Mouse (Mus musculus) limb, embryonic 14.5 days (tissue): ENCODE results near the gene Cd81. TPM values are rescaled to one million over a fixed set of nuclear protein-coding genes. Genes with fewer than 3 reads are reported as not detected.

ENCODE experiments used
- ATAC-seq: fragments of 200-750 bp; cut with Nextera tagmentation; 2 replicates; pipeline ENCODE4 v1.8.0; 2017; ENCODE audit warnings: low read depth, moderate number of reproducible peaks, moderate TSS enrichment; ENCODE audit not compliant: low FRiP score
- DNase-seq: peaks from one replicate; pipeline ENCODE4 v3.0.0-alpha.2; 2015; ENCODE audit warnings: low spot score
- H3K27ac ChIP-seq: fragments of 300-500 bp; sonication (generic); replicated peaks from 2 replicates; pipeline ENCODE4 v1.5.1; 2014; ENCODE audit warnings: low read depth, mild to moderate bottlenecking, low read length, moderate library complexity, mixed read lengths
- H3K27me3 ChIP-seq: fragments of 300-500 bp; sonication (generic); 2 replicates; pipeline ENCODE4 v1.6.1; 2014; ENCODE audit warnings: low read length, mixed read lengths; ENCODE audit not compliant: control insufficient read depth, insufficient read depth
- H3K36me3 ChIP-seq: fragments of 300-500 bp; sonication (generic); 2 replicates; pipeline ENCODE4 v1.6.1; 2014; ENCODE audit warnings: mild to moderate bottlenecking, low read length, moderate library complexity, mixed read lengths; ENCODE audit not compliant: control insufficient read depth, insufficient read depth
- H3K4me1 ChIP-seq: fragments of 300-500 bp; sonication (generic); 2 replicates; pipeline ENCODE4 v1.6.1; 2014; ENCODE audit warnings: antibody characterized with exemption, low read length, mixed read lengths; ENCODE audit not compliant: control insufficient read depth, insufficient read depth
- H3K4me2 ChIP-seq: fragments of 300-500 bp; sonication (generic); replicated peaks from 2 replicates; pipeline ENCODE4 v1.6.1; 2014; ENCODE audit warnings: low read depth, mild to moderate bottlenecking, low read length, moderate library complexity; ENCODE audit not compliant: severe bottlenecking
- H3K4me3 ChIP-seq: fragments of 300-500 bp; sonication (generic); replicated peaks from 2 replicates; pipeline ENCODE4 v1.5.1; 2014; ENCODE audit warnings: low read length
- H3K9ac ChIP-seq: fragments of 300-500 bp; sonication (generic); 2 replicates; pipeline ENCODE4 v1.6.1; 2014; ENCODE audit warnings: mild to moderate bottlenecking, low read depth, low read length, moderate library complexity; ENCODE audit not compliant: severe bottlenecking
- H3K9me3 ChIP-seq: fragments of 300-500 bp; sonication (generic); 2 replicates; pipeline ENCODE4 v1.6.1; 2016; ENCODE audit warnings: low read length; ENCODE audit not compliant: control insufficient read depth
- POLR2A ChIP-seq: fragments of 200-500 bp; IDR thresholded peaks from 2 replicates; pipeline ENCODE4 v1.8.0; 2012; ENCODE audit warnings: inconsistent platforms, mild to moderate bottlenecking, moderate library complexity, borderline replicate concordance; ENCODE audit not compliant: insufficient read depth, insufficient read length; ENCODE audit errors: extremely low read depth
- WGBS: fragments of 180-500 bp; shearing (Covaris S2); extraction: QIAGEN DNeasy Blood & Tissue Kit; methylation state at CpG from one replicate; pipeline ENCODE4 v1.1.7; 2014; 5-methylcytosine and 5-hydroxymethylcytosine counted together
- polyA plus RNA-seq, 2 experiments: library from polyadenylated mRNA; depleted of rRNA in 1 of 2; stranded (reverse) in 1 of 2; unstranded in 1 of 2; fragments of >200 nt; fragmentation: Nextera tagmentation in 1 of 2; extraction: Ambion mirVana in 1 of 2; gene quantifications; 2 replicates each; pipeline versions ENCODE4 v1.2.1 to v1.2.3; 2012 to 2014

Gene Cd81
- polyA plus RNA-seq, 2 experiments: 456 to 658 TPM

DNA sequence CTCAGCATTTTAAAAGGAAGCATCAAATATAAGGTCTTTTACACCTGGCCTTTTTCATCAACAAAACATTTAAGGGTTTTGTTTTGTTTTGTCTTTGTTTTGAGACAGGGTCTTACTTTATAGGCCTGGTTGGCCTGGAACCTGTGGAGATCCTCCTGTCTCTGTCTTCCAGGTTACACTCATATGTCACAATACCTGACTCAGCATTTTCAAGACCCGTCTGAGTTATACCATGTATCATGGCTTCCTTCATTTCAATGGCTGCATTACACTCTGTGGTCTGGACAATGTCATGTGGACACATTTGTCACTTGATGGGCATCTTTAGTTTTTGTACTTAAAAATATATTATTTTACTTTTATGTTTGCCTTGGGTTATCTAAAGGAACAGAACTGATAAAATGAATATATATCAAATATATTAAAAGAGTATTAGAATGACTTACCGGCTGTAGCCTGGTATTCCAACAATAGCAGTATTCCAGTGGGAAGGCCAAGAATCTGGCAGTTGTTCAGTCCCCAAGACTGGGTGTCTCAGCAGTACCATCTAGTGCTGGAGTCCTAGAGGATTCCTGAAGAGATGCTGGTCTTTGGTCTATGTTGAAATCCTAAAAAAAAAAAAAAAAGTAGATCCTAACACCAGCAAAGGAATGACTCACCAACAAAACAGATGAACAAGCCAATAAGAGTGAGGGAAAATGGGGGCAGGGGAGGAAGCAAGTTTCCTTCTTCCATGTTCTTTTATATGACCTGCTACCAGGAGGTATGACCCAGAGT, 8.3 kb upstream of the Cd81 start:
- Histone ChIP-seq H3K36me3 (no peaks in the 10 kb centered on the region; the same call in 1 of the 2 replicates), H3K4me1 (no peaks in the 10 kb centered on the region), H3K4me3 (no peak overlapping the region), H3K27me3 (no peaks in the 10 kb centered on the region), H3K9ac (no peak overlapping the region), H3K9me3 (0 out of 2 replicates have a peak, but pooled peaks cover 3% of the 10 kb centered on the region), H3K4me2 (no peak overlapping the region), H3K27ac (no peak overlapping the region)
- DNase-seq: no peak
- 86% methylated on average over 2 of the region's 2 CpGs for WGBS
- ATAC-seq: no peak
- no peak for TF ChIP-seq POLR2A

DNA sequence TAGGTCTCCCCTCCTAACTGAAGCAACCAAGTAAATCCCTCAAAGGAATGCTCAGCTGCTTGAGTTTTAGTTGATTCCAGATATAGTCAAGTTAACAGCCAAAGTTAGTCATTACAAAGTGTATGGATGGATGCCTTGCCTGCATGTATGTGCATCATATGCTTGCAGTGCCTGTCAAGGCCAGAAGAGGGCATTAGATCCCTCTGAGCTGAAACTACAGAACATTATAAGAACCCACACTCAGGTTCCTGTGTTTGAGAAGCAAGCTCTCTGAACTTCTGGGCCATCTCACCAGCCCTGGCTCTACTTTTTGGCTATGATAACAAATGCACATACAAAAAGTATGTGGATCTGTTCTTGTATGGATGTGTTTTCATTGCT, 7.7 kb upstream of the Cd81 start:
- no peak for DNase-seq
- no peak for ATAC-seq
- no peak for TF ChIP-seq POLR2A
- H3K27ac ChIP-seq: no peak overlapping the region
- no peaks in the 10 kb centered on the region; the same call in 1 of the 2 replicates for H3K36me3 ChIP-seq
- H3K9me3 ChIP-seq: 0 out of 2 replicates have a peak, but pooled peaks cover 3% of the 10 kb centered on the region
- H3K9ac ChIP-seq: no peak overlapping the region
- no peak overlapping the region for H3K4me3 ChIP-seq
- H3K27me3 ChIP-seq: no peaks in the 10 kb centered on the region
- no peak overlapping the region for H3K4me2 ChIP-seq
- no peaks in the 10 kb centered on the region for H3K4me1 ChIP-seq

DNA sequence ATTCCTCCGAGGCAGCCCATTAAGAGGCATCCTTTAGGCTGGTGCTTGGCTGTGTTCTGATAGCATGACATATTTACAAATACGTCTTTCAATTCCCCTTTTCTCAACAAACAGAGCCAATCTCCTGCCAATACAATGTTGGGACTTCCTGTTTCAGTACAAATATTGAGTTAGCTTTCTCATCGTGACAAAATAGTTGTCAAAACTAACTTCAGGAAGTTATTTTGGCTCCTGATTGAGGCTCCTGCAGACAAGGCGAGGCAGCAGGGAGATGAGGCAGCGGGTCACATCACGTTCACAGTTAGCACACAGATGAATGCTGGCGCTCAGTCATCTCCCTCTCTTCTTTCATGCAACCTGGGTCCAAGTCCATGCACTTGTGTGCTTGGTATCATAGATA, 6.2 kb upstream of the Cd81 start:
- 84% methylated on average over 7 of the region's 7 CpGs for WGBS
- H3K4me1 ChIP-seq: no peaks in the 10 kb centered on the region
- 0 out of 2 replicates have a peak, but pooled peaks cover 3% of the 10 kb centered on the region for H3K9me3 ChIP-seq
- DNase-seq: no peak
- no peaks in the 10 kb centered on the region for H3K27me3 ChIP-seq
- no peak overlapping the region for H3K4me3 ChIP-seq
- H3K36me3 ChIP-seq: no peaks in the 10 kb centered on the region; the same call in 1 of the 2 replicates
- TF ChIP-seq POLR2A: no peak
- H3K27ac ChIP-seq: no peak overlapping the region
- no peak overlapping the region for H3K9ac ChIP-seq
- ATAC-seq: no peak
- H3K4me2 ChIP-seq: no peak overlapping the region

DNA sequence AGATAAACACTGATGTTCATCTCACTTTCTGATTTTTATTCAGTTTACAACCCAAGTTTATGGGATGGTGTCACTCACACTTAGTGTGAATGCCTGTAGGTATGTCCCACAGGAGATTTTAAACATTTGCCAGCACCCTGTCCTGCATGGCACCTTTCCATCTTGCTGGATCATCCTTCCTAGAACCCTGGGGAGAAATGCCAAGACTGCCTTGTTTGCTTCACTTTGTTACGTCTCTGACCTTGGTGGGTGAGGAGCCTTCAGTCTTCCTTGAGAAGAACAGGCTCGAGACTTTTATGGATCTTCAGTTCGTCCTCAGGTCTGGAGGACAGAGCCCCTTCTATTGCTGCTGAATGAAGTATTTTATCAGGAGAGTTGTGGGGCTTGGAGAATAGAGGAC, 3.2 kb upstream of the Cd81 start:
- no peak overlapping the region for H3K4me3 ChIP-seq
- no peak overlapping the region for H3K4me2 ChIP-seq
- H3K27me3 ChIP-seq: no peaks in the 10 kb centered on the region
- H3K36me3 ChIP-seq: no peaks in the 10 kb centered on the region; the same call in 1 of the 2 replicates
- DNase-seq (no peak), ATAC-seq (no peak)
- 72% methylated on average over 3 of the region's 3 CpGs for WGBS
- H3K9me3 ChIP-seq: 0 out of 2 replicates have a peak, but pooled peaks cover 3% of the 10 kb centered on the region
- peaks cover 6% of the 10 kb centered on the region for H3K4me1 ChIP-seq
- H3K9ac ChIP-seq: no peak overlapping the region
- no peak for TF ChIP-seq POLR2A
- H3K27ac ChIP-seq: no peak overlapping the region

DNA sequence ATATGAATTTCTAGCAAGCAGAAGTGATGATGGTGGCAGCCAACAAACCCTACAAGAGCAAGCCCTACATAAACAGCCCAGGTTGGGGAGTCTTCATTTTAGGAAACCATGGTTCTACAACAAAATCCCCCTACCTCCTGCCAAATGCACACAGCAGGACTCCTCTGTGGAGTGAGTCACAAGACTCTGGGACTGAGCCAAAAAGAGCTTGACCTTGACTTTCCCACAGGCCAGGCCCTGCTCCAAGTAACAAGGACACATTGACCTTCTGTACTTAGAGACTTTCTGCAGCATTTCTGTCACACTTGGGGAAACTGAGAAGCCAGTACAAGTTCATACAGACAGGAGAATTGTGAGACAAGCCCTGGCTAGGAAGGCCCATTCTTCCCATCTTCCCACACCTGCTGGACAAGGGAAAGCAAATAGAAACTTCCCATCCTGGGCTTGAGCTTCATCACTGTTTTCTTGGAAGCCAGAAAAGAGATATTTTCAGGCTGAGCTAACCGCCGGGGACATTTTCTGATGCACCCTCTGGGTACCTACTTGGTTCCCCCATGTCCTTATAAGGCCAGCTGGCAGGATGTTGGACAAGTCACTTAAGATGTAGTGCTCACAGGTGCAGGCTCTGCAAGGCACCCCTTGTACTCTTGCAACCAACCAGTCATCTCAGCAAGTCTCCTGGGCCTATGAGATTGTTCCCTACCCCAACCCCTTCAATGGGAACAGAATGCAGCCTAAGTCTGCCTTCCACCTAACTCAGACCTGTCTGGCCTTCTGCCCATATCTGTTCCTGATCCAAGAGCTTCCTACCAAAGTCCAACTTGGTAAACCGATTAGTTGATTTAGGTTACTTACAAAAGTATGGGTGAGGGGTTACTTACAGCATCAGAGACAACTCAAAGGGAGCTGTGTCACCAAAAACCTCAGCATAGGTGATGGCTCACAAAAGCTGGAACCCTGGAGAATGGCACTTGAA, 2.4 kb upstream of the Cd81 start:
- ATAC-seq (no peak), DNase-seq (no peak)
- H3K4me1 ChIP-seq: peaks cover 14% of the 10 kb centered on the region
- H3K27me3 ChIP-seq: no peaks in the 10 kb centered on the region
- no peak overlapping the region for H3K9ac ChIP-seq
- no peaks in the 10 kb centered on the region for H3K9me3 ChIP-seq
- no peak overlapping the region for H3K4me3 ChIP-seq
- H3K36me3 ChIP-seq: peaks cover 7% of the 10 kb centered on the region
- TF ChIP-seq POLR2A: no peak
- WGBS: 93% methylated on average over 3 of the region's 3 CpGs
- H3K4me2 ChIP-seq: no peak overlapping the region
- H3K27ac ChIP-seq: no peak overlapping the region
